ENCODE assay signal across 15 mouse cellular contexts in genomic region chr13:95038200-95038599, GRCm38 (mm10).
"Had no signal": no experiment of that assay in that cellular context is flagged by ENCODE, and none has a peak within 500 bp of the region (broad histone marks: within the 10 kb centered on the region; RNA-seq: fewer than 3 reads in every experiment).

No protein-coding gene starts in this region.

- H3K36me3 ChIP-seq: limb, embryonic 12.5 days; liver, embryonic 13.5 days; midbrain, embryonic 12.5 days; neural tube, embryonic 12.5 days had no signal

- H3K9ac ChIP-seq: limb, embryonic 12.5 days; liver, embryonic 13.5 days; liver, postnatal 0 days; midbrain, embryonic 12.5 days; neural tube, embryonic 12.5 days had no signal

- H3K27me3 ChIP-seq: limb, embryonic 12.5 days; liver, embryonic 13.5 days; midbrain, embryonic 12.5 days; neural tube, embryonic 12.5 days had no signal

- ATAC-seq: liver, postnatal 0 days; lung, postnatal 0 days had no signal

- H3K4me3 ChIP-seq: layer of hippocampus, adult 2 months; limb, embryonic 12.5 days; liver, embryonic 13.5 days; megakaryocyte, embryonic 14.5 days; midbrain, embryonic 12.5 days; neural tube, embryonic 12.5 days had no signal

- H3K27ac ChIP-seq: layer of hippocampus, adult 2 months; limb, embryonic 12.5 days; liver, embryonic 13.5 days; midbrain, embryonic 12.5 days; neural tube, embryonic 12.5 days had no signal

- H3K9me3 ChIP-seq: limb, embryonic 12.5 days; liver, embryonic 13.5 days; midbrain, embryonic 12.5 days; neural tube, embryonic 12.5 days had no signal

- H3K4me2 ChIP-seq: limb, embryonic 12.5 days; liver, embryonic 13.5 days; midbrain, embryonic 12.5 days; neural tube, embryonic 12.5 days had no signal

- H3K4me1 ChIP-seq: limb, embryonic 12.5 days; liver, embryonic 13.5 days; midbrain, embryonic 12.5 days; neural tube, embryonic 12.5 days had no signal

- DNase-seq: kidney, adult 8-10 months; kidney, postnatal 25 days; liver; liver, embryonic 13.5 days; liver, postnatal 0 days; lung, postnatal 36 days; right cerebral cortex, postnatal 4 days; spleen, adult 18-20 months; thymus, postnatal 36 days had no signal
